Mouse (Mus musculus): ENCODE data around the gene Prn. TPM values are rescaled to one million over a fixed set of nuclear protein-coding genes. Genes with fewer than 3 reads are reported as not detected.

Prn gene
- polyA plus RNA-seq, 1 experiment: not detected

- WGBS: 90% methylated on average over 5 of the region's 5 CpGs
- Histone ChIP-seq H3K27ac (ENCODE audit: control insufficient read depth, insufficient read depth, low read length) (no peak overlapping the region), H3K27me3 (ENCODE audit: control insufficient read depth, insufficient read depth, low read length) (no peaks in the 10 kb centered on the region), H3K4me3 (ENCODE audit: control insufficient read depth, insufficient read depth, low read length) (no peak overlapping the region), H3K4me1 (replicated peaks; ENCODE audit: control insufficient read depth, insufficient read depth, low read length) (peaks cover 7% of the 10 kb centered on the region; the same call in 1 of the 2 replicates), H3K36me3 (ENCODE audit: control insufficient read depth, insufficient read depth, low read length) (peaks cover 86% of the 10 kb centered on the region)
- DNase-seq: no peak
- TF ChIP-seq POLR2A (IDR thresholded peaks at IDR 0.05; ENCODE audit: control insufficient read depth, extremely low read depth, insufficient read depth, low read length, poor library complexity) (no peak), CTCF (IDR thresholded peaks at IDR 0.05; ENCODE audit: borderline replicate concordance, control insufficient read depth, extremely low read depth, insufficient read depth, low read length, poor library complexity) (no peak)
These were observed 94.2 kb downstream of the Prn start for GRCm38 (mm10) chr2:132003916-132004315.

GRCm38 (mm10) chr2:132004495-132005136, 94.9 kb downstream of the Prn start:
- DNase-seq: no peak
- H3K27me3 ChIP-seq (ENCODE audit: control insufficient read depth, insufficient read depth, low read length): no peaks in the 10 kb centered on the region
- H3K36me3 ChIP-seq (ENCODE audit: control insufficient read depth, insufficient read depth, low read length): peaks cover 93% of the 10 kb centered on the region
- H3K4me3 ChIP-seq (ENCODE audit: control insufficient read depth, insufficient read depth, low read length): no peak overlapping the region
- TF ChIP-seq POLR2A (IDR thresholded peaks at IDR 0.05; ENCODE audit: control insufficient read depth, extremely low read depth, insufficient read depth, low read length, poor library complexity): no peak
- no peak for TF ChIP-seq CTCF (IDR thresholded peaks at IDR 0.05; ENCODE audit: borderline replicate concordance, control insufficient read depth, extremely low read depth, insufficient read depth, low read length, poor library complexity)
- WGBS: 90% methylated on average over 9 of the region's 9 CpGs
- peaks cover 7% of the 10 kb centered on the region; the same call in 1 of the 2 replicates for H3K4me1 ChIP-seq (replicated peaks; ENCODE audit: control insufficient read depth, insufficient read depth, low read length)
- no peak overlapping the region for H3K27ac ChIP-seq (ENCODE audit: control insufficient read depth, insufficient read depth, low read length)

- Histone ChIP-seq H3K4me3 (ENCODE audit: control insufficient read depth, insufficient read depth, low read length) (no peak overlapping the region), H3K27me3 (ENCODE audit: control insufficient read depth, insufficient read depth, low read length) (no peaks in the 10 kb centered on the region), H3K4me1 (replicated peaks; ENCODE audit: control insufficient read depth, insufficient read depth, low read length) (peaks cover 7% of the 10 kb centered on the region; the same call in 1 of the 2 replicates), H3K27ac (ENCODE audit: control insufficient read depth, insufficient read depth, low read length) (no peak overlapping the region), H3K36me3 (ENCODE audit: control insufficient read depth, insufficient read depth, low read length) (peaks cover 90% of the 10 kb centered on the region)
- 95% methylated on average over 4 of the region's 4 CpGs for WGBS
- no peak for DNase-seq
- TF ChIP-seq POLR2A (IDR thresholded peaks at IDR 0.05; ENCODE audit: control insufficient read depth, extremely low read depth, insufficient read depth, low read length, poor library complexity) (no peak), CTCF (IDR thresholded peaks at IDR 0.05; ENCODE audit: borderline replicate concordance, control insufficient read depth, extremely low read depth, insufficient read depth, low read length, poor library complexity) (no peak)
These were observed 95.7 kb downstream of the Prn start for GRCm38 (mm10) chr2:132005445-132005844.

Other genes starting within 250 kb of the Prn start
- 0.23 and 0.28 TPM in 2 replicates for gene Erv3, start 50.2 kb upstream of the Prn start, polyA plus RNA-seq (2012; rRNA removed)
- gene Prnp, start within 50 bp of the Prn start, polyA plus RNA-seq (2012; rRNA removed): 39.9 and 43.8 TPM in 2 replicates
- 1.7 and 1.8 TPM in 2 replicates for gene Prnd, start 40.9 kb downstream of the Prn start, polyA plus RNA-seq (2012; rRNA removed)
- gene Rassf2, start 120.3 kb downstream of the Prn start, polyA plus RNA-seq (2012; rRNA removed): 110 and 111 TPM in 2 replicates
- 50.8 and 51.7 TPM in 2 replicates for gene Slc23a2, start 235.2 kb downstream of the Prn start, polyA plus RNA-seq (2012; rRNA removed)

Measured in thymus, adult 2 months (tissue).